Mouse (Mus musculus) olfactory bulb, adult 2 months (tissue): ENCODE data around the gene Celf3.

Source experiments
- CTCF ChIP-seq: fragments of 200-500 bp; IDR thresholded peaks from 2 replicates; pipeline ENCODE4 v1.5.1; 2012; ENCODE audit warnings: low read depth, mild to moderate bottlenecking, low read length, moderate library complexity; ENCODE audit not compliant: insufficient read depth
- POLR2A ChIP-seq: fragments of 200-500 bp; IDR thresholded peaks from 2 replicates; pipeline ENCODE4 v1.6.1; 2012; ENCODE audit warnings: mild to moderate bottlenecking, low read depth, low read length, moderate library complexity; ENCODE audit not compliant: insufficient read depth

DNA sequence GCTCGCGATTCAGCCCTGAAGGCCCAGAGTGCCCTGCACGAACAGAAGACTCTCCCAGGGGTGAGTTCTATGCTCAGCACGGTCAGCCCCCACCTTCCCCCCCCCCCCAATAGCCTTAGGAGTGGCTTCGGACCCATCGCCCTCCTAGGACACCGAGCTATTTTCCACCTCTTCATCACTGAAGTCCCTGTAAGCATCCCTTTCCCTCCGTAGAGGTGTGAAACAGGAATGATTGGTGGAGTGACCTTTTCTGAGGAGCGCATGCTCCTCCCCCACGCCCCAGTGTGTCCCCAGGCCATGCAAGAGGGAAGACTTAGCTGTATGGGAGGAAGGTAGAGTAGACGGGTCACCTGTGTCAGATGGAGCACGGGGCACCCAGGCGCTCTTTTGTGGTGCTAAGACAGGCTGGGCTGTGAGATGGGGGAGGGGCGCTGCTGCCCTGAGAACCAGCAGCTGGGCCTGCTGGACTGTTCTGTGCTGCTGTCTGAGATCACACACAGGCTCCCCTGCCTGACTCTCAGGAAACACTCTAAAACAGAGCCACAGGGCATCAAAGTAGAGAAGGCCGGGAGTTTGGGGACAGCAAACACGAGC, 2.3 kb downstream of the Celf3 start, which contains the start of gene Riiad1:
- TF ChIP-seq CTCF (no peak), POLR2A (no peak)
